Mouse (Mus musculus) layer of hippocampus, adult 8-10 months (tissue): ENCODE results near the gene Camp. TPM values are rescaled to one million over a fixed set of nuclear protein-coding genes. Genes with fewer than 3 reads are reported as not detected.

Experiments used
- DNase-seq, 2 experiments: peaks; one replicate each; pipeline ENCODE4 v3.0.0; 2022; ENCODE audit warnings: low spot score in 2 of 2
- total RNA-seq, 4 experiments: library from RNA; stranded (reverse); gene quantifications; 2 replicates each; pipeline ENCODE4 v1.2.4; 2022

Gene Camp
- total RNA-seq: not detected

DNA sequence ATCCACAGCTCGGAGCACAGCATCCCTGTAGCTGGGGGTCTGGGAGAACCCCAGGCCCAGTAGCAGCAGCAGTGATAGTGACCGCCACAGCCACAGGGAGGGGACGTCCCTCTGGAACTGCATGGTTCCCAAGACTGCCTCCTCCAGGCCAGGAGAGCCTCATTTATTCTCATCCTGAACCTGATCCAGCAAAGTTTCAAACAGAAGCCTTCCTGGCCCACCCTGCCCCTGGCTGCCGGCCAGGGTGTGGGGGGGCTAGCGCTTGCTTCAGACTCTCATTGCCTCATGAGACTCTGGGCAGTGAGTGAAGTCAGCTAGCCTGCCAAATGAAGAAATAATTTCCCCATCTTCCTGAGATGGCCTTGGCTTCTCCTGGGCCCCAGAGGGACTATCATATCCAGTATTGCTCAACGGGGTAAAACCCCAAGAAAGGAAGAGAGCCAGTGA lies at the start of gene Camp:
TSS of gene Camp (minus strand) at position 306 of the 447 bp plus-strand sequence.
- no peak for DNase-seq

DNA sequence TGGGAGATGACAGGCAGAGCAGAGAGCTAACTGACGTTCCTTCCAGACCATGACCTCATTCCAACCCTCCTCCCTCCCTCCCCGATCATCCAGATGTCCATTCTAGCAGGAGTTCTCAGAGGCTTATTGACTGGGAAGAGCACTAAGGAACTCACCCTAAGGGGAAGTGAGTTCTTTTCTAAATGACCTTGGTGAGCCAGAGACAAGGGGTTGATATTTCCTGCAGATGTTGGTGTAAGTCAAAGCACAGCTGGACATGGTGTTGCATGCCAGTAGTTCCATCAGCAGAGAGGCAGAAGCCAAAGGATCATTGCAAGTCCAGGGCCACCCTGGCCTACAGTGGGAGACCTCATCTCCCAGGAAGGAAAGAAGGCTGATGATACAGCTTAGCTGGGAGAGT lies 48.6 kb upstream of the Camp start:
- DNase-seq: no peak

DNA sequence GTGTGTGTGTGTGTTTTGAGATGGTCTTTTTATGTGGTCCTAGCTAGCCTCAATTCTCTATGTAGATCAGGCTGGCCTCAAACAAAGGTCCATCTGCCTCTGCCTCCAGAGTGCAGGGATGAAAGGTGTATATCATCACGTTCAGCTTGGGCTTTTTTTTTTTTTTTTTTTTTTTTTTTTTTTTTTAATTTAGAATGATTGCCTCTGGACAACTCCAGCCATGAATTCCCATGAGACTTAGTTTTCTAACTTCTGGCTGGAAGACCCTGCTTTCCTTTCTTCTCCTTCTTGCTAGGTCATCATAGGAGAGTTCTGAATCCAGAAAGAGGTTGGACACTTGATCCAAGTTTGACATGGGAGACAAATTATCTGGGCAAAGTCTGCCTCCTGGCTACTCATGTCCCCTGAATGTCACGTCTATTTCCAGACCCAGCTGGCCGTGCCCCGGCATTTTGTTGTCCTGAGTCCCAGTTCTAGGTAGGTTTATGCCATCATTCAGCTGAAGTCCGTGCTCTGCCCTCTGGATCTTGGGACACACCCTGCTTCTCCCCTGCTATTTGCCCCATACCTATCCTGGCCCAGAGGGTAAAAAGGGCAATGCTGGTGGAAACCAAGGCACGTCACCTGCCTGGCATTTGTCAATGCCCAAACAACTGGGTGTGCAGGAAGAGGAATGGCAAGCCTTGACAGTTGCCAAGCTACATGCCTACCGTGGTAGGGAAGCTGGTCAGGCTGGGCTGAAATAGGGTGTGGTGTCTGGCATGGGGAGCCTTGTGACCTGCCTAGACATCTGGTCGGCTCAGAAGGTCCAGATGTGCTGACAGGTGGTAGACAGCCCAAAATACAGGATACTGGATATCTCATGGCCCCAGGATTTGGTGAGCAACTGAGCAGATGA lies 47.1 kb upstream of the Camp start:
- no peak for DNase-seq

DNA sequence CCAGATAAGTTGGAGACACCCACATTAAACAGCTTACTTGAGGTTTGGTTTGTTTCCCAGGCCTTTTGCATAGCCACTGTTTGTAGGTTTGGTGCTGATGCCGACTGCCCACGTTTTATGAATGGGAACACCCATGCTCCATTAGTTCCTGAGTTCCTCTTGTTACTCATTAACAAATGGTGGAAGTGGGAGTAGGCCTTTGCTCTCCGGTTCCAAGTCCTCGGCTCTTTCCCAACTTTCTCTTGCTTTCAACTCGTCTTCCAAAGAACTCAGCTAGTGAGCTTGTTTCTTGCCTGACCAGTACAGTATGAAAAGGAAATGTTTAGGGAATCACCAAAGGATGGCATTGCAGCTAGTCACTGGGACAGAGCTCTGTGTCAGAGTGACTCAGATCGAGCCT lies 46.2 kb upstream of the Camp start:
- DNase-seq: peak in 1 of 2 experiments; percentile 15

DNA sequence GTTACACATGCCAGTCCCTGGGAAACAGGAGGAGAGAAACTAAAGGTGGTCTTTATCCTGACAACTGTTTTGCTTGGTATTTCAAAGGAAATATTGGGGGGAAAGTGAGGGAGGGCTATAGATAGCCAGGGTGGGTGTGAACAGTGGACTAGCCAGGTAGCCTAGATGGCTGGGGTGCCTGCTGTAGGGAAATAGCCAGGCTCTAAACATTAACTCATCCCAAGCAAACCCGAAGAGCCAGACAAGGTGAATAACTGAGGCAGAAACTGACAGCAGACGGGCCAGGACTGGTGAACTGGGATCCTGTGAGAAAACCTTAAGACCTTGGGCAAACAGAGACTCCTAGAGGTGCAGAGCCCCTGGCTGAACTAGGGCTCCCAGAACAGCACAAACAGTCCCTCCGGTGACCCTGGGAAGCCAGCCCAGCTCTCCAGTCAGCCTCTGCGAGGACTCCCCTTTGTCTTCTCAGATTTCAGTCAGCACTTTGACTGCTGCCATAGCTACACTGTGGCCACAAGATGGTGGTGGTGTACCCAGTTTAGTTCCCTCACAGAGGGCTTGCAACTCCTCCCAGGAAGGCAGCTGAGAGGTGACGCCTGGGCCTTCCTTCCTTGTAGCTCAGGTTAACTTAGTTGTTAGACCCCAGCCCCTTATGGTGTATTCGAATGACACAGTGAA lies 45.1 kb upstream of the Camp start:
- peak; percentile 51 to 67 for DNase-seq

DNA sequence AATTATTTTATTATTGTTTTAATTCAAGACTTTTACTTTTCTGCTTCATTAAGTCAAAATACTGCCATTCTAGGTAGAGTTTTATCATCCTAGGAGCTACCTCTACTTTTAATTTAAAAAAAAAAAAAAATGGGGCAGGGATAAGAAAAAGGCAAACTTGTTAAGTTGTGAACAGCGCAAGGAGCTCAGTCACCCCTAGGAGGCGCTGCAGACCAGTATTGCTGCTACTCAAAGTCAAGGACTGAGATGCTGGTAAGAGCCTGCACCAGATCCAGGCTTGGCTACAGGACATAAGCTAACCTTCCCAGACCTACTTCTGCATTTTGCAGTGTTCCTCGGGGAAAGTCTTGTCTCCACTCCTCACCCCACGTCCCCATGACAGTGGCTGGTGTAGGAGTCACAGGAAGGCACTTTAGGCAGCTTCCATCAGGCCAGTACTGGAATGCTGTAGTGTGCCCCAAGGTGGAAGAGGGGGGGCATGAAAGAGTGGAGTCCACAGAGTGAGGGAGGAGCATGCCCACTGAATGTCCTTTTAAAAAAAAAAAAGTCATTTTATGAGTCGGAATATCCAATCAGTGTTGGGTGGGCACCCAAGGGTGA lies 43.3 kb upstream of the Camp start:
- DNase-seq: peak; percentile 52 to 79

DNA sequence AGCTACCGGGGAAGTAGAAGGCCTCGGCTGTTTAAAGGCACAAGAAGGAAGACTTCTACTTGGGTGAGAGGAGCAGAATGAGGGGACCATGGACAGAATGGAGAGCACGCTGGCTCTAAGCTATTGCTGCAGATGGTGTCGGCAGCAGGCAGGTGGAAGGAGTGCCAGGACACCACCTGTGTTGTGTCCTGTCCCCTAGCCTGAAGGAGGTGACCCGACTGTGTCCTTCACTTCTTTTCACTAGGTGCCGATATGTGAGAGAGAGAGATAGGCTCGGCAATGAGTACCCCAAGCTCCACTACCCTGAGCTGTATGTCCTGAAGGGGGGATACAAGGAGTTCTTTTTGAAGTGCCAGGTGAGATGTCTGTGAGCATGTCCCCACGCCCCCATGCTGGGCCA lies 42.1 kb upstream of the Camp start:
- DNase-seq: no peak

DNA sequence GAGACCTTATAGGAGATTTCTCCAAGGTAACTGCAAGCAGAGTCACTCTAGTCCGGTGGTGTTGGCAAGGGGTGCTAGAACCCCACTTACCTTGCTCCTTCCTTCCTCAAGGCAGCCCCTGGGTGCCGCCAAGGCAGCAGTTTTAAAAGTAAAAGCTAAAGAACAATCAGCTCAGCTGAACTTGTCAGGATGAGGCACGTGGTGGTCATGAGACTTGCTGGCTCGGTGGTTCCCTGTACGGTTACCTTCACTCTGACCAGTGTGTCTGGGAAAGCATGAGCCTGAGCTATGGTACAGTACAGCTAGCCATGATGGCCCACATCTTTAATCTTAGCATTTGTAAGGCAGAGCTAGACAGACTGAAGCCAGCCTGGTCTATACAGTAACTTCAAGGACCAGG lies 37.9 kb upstream of the Camp start:
- DNase-seq: no peak

DNA sequence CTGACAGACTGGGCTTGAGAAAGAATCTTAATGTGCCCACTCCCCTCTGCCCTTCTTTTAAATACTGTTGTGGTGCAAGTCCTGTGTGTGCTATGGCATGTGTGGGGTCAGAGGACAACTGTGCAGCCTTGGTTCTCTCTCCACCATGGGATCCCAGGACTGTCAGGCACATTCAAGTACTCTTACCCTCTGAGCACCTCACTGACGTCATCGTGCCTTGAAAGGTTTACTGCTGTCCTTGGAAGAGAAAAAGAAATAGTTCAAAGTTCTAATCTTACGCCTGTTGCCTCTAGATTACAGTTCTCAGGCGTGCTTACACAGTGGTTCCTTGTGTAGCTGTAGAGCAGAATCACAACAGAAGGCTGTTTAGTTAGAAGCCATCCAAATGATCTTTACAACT lies 36.8 kb upstream of the Camp start:
- no peak for DNase-seq

DNA sequence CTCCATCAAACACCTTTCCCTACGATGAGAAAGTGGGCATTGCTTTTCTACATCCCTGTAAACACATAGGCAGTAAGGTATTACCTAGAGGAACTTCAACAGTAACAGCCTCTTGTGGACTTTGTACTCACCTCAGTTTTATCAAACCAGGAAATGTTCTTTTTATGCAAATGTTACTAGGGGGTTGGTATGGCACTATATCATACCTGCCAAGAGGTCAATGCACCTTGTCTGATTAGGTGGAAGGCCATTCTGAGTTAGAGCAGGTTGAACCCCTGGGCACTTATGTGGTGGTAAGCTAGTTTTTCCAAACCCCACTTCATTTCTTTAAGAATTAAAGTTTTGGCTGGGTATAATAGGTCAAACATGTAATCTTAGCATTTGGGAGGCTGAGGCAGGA lies 29.9 kb upstream of the Camp start:
- no peak for DNase-seq

DNA sequence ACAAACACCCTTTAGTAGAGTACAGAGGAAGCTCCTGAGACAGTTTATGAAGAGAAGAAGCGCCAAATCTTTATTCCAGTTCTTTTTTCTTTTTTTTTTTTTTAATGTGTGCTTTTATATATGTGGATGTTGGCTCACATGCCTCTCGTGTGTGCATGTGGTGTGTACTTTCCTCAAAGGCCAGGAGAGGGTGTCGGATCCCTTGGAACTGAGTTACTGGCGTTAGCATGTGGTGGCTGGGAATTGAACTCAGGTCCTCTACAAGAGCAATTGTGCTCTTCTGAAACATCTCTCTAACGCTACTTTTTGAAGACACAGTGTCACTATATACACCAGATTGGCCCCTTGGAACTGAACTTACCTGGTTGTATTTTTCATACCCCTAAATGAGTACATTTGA lies 28.2 kb upstream of the Camp start:
- no peak for DNase-seq

DNA sequence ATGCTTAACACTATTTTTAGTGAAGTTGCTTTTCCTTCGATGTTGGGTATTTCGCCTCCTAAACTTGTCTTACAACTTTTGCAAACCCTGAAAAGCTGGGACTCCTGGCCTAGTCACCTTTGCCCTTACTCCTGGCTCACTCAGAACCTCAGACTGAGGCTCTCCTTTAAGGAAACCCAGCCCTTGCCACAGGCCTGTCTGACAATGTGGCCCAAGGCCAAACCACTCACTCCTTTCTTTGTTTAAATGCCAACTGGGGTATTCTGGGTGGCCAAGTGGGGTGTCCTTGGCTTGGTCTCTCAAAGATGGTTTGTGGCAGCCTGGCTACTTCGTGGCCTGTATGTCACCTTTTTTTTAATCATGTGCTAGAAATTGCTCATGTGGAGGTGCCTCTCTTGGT lies 27.3 kb upstream of the Camp start:
- no peak for DNase-seq

DNA sequence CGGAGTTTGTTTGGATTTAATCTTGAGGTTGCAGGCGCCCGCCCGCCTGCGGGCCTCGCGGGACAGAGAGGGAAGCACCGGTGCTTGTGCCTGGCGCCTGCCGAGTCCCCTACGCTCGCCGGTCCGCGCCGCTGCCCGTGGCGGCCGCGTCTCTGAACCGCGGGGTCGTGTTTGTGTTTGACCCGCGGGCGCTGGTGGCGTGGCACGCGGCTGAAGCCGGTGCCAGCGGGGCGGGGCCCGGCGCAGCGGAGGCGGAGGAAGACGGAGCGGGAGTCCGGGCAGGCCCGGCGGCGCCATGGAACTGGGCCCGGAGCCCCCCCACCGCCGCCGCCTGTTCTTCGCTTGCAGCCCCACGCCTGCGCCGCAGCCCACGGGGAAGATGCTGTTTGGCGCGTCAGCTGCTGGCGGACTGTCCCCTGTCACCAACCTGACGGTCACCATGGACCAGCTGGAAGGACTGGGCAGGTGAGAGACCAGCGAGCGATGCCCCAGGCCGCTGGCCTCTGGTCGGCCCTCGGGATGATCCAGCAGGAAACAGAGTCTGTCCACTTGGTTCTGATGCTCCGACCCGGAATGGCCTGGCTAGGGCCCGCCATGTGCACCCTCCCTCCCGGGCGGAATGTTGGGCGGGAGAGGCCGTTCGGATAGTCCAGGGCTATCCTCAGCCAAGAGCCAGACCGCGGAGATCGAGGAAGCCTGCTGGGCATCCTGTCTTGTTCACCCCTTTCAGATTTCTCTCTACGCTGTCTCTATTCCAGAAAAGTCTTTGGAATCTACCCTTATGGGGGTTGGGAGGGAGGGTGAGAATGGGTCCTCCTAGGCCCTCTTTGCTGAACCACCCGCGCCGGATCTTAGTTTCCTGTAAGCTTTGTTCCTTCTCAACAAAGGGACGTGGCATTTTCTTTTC lies 26.5 kb upstream of the Camp start:
- DNase-seq: peak in 1 of 2 experiments; percentile 32

DNA sequence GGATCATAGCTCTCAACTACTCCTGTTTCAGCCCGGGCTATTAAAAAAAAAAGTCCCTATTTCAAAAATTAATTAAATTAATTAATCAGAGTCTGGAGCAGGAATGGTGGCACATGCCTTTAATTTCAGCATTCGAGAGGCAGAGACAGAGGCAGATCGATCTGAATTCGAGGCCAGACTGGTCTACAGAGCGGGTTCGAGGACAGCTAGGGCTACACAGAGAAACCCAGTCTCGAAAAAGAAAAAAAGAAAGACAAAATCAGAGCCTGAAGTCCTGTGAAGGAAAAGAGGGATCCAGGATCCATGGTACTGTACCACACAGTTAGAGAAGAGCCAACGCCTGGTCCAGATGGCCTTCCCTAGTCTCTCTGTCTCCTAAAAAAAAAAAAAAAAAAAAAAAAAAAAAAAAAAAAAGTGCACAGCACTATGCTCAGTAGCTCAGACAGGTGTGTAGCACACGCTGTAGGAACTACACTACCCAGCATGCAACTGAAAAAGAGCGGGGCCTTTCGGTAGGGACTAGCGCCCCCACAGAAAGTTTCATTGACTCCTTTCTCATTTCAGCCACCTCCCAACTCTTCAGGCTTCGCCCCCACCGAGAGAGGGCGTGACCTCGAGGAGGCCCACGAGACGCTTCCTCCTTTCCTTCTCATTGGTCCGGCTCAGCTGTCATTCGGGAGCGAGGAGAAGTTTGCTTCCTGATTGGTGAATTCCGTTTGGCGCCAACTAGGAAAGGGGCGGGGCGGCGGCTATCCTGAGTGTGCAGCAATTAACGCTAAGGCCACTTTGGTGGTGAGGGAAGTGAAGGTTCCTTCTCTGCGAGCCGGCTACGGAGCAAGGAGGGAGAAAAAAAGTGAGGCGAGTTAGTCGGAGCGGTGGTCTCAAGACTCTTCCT lies 25.6 kb upstream of the Camp start, which contains the start of gene Cdc25a:
TSS of gene Cdc25a (plus strand) at position 783 of the 895 bp plus-strand sequence.
- DNase-seq: peak; percentile 95 to 97

DNA sequence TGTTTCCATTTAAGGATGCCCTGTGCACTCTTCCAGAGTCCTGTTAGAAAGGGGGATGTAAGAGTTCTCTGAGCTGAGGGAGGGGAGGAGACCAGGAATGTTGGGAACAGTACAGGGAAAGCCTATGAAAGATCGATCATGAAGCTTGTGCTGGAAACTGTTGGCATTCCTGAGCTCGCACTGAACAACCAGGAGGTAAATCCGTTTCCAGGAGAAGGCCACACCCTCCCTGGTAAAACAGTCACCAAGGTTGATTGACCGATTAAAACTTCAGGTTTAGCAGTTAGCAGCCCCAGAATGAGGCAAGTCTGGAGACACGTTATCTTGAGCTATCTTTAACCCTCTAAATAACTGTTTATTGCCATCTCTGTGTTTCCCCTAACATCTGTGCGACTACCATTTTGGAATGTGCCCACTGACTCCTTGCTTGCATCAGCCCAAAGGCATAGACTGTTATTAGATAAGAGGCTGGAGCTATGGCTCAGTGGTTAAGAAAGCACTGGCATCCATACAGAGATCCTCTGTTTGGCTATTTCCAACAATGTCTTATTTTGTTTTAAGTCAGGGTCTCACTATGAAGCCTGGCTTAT lies 21.7 kb upstream of the Camp start:
- no peak for DNase-seq

DNA sequence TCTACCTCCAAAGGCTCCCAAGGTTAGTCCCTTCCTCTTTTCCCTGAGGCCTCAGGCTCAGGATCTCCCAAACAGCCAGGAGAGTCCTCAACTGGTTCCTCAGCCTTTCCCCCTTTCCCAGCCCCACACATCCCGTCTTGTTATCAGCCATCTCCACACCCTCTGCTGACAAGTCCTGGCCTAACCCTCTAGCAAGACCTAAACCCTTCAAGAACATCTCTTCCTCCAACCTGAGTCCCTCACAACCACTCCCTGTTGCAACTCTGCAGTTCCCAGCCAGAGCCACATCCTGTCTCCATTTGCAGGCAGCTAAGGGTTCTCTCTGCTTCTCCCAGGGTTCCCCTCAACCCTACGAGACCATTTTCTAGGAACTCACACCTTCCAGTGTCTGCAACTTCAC lies 16.8 kb upstream of the Camp start:
- no peak for DNase-seq

DNA sequence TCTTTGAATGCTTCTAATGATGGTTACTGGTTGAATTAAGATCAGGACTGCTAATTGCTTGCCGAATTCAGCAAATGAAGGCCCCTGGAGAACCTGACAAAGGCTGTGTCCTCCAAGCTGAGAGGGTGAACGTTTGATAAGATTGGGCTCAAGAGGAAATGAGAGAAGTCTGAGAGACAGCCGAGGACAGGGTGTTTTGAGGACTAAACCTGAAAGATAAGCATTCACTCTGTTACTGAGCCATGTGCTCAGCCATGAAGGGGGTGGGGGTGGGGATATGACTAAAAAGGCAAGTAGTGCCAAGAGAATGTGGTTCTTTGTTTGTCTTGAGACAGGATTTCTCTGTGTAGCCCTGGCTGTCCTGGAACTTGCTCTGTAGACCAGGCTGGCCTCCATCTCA lies 13.7 kb upstream of the Camp start:
- DNase-seq: no peak

DNA sequence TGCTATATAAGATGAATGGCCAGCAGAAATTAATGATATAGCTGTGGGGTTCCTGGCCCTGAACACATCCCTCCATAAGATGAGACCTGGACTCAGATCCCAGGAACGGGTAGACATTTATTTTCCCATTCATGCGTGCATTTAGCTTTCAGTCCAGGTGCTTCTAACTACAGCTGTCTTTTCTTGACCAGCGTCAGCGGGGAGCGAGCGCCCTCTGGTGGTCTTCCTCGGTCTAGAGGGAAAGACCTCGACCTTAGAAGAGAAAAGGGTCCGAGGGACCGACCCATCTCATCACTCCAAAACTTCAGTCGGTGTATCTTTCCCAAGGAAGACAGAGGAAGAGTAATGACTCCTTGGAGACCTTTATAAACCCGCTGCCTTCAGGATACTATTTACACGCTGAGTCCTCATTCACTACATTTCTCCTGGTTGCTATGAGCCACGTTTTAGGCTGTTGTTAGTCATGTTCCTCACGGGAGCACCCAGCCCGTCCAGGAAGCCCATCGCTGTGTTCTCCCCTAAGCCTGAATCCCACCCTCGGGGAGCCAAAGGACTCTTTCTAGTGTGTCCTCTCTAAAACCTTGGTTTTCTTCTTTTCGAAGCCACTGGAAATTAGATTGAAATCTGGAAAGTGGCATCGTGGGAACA lies 13.1 kb upstream of the Camp start:
- peak; percentile 19 to 75 for DNase-seq

DNA sequence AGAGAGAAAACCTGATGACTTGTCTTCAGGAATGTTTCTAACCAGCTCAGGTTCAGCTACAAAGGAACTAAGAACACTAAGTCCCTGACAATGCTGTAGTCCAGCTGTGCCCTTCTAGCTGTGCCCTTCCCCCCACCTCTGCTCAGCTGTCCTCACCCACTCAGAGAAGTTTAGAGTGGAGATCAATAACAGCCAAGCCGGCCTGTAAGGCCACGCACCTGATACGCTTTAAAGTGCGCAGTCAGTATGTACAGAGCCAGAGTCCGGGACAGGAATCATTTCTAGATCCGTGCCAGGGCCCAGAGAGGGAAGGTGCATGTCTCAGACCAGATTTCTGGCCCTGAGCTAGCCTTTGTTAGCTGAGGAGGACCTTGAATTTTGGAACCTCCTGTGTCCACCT lies 6.5 kb upstream of the Camp start:
- DNase-seq: no peak
